Mouse (Mus musculus): ENCODE measurements around the gene Fat4.

Fat4 gene

DNA sequence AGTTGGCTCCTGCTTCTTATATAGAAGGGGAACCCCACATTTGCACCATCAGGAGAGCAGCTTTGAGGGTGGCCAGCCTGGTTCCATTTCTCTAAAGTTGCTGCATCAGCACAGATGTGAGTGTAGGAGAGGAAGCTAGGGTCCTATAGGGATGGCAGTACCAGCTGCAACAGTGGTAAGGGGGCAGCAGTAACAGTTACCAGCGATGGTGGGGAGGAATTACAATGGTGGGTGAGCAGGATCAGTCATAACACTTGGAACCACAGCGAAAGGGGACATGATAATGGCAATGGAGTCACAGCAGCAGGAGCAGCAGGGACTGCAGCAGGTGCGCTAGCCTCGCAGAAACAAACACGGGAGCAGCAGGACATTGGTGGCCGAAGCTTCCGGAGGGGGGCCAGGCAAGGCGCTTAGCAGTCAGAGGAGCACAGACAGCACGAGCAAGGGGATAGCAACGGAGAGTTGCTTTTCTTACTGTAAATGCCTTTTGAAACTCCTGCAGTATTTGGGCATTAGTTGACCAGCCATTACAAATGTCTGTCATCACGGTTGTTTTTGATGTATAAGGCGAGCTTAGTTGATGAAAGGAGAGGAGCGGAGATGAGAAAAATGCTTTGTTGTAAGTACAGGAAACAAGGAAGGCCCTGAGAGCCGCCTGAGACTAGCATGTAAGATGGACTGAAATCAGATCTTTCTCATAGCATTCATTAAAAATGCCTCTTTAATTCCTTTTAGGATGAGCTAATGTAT, 21.1 kb downstream of the Fat4 start:
- DNase-seq (ENCODE audit: low spot score), result no peak

DNA sequence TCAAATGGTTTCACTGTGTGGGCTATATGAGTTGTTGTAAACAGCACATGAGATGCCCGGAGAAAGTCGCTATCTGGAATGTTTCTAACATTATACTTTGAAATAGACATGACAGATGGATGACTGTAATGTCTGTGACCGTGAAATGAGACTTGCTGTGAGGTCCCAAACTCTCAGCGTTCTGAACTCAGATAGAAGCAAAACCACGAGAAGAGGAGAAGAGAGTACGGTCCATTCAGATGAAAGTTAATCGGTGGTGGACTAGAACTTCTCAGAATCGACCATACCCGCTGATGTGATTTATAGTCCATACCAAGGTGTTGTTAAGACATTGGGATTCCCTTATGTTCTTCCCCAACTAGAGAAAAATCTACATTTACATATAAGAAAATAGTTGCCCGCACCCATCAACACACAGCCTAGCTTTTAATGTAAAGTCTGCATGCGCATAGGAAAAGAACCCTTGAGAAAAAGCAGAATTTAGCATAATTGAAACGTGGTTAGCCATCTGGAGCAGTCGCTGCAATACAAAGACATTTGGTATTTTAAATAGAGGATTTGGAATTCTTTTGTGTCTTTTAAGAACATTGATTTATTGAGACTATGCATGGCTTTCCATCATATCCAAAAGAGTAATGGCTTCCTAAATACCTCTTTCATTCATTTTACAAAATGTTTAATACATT, 21.8 kb downstream of the Fat4 start:
- DNase-seq (ENCODE audit: low spot score), result no peak

DNA sequence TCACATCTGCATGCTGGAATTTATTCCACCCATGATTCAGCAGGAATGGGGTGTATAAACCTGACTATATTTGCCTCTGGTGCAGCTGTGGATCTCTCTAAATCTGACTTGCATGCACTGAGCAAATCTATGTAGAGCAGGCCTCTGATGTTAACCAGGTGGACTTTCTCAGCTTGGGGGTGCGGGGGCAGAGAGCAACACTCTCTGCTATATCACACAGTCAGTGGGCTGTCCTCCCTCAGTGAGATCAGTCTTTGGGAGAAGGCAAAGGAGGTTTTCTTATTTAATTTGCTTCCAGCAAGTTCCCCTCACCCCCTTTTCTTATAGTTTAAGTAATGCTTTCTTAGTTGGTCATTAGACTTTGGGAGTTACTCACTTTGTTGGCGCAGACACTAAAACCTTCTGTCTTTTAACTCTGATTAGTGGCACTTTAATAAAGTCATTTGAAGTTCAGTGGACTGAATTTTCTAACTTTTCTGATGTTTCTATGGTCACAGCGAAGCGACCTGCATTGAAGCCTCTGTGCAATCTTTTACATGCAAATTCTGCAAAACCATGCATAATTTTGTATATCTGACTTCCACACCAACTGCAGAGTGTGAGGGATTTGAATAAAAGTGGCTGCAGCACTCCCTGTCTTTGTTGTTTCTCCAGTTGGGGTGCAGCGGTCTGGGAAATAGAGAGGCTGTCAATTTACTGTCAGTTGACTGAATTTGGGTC, 26.2 kb downstream of the Fat4 start:
- DNase-seq (ENCODE audit: low spot score), result no peak

DNA sequence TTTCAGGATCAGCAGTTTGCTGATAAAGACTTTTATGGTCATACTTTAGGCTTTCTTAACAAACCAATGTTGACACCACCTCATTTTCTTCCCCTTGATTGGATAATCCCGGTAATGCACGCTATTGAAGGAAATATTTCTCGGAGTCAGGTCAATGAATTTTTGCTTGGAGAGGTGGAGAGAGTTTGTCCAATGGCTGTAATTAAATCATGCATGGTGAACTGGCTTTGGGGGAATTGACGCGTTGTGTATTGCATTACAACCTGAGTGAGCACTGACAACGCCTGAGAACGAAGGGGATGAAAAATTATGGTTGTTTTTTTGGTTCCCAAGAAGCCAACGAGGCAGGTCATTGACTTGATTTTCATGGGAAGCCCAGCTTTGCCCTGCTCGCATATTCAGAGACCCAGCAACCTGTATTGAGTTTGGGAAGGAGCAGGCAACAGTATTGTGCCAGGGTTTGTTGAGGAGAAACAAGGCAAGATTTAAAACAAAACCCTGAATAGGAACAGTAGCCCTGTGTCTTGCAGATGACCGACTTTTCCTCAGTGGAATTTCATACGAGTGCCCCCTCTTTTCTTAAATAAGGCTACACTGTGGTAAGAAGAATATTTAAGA, 26.9 kb downstream of the Fat4 start:
- DNase-seq (ENCODE audit: low spot score), result no peak

DNA sequence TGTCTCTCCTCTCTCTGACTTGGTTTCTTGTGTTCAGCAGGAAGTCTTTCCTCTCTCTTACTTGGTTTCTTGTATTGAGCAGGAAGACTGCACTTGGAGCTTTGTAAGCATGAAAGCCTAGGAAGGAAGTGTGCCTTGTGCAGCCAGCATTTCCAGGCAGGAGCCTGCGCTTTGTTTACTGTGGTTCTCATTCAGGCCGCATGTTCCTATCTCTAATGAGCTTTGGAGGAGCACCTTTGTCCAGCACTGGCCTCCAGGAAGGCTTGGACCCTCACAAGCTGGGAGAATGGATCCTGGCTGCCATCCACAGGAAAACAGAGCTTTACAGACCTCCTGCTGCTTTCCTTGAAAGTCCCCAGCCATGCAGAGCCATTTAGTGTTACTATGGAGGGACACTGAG, 32.2 kb downstream of the Fat4 start:
- DNase-seq (ENCODE audit: low spot score), result no peak

DNA sequence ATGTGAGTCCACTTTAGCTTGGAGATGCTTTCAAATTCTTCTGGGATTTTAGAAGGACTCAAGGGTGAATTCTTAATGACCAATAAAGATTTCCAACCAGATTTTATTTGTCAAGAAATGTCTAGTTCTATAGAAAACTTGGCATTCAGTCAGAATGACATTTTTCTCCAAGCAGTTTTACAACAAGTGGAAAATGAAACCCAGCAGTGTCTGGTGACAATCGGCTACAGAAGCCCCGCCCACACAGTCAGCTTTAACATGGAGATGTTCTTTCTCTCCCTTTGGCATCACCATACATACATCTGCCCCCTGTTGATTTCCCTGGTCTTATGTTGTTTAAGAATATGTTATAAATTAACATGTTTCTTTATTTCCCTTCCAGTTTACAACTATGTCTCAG, 34.3 kb downstream of the Fat4 start:
- no peak for DNase-seq (ENCODE audit: low spot score)

DNA sequence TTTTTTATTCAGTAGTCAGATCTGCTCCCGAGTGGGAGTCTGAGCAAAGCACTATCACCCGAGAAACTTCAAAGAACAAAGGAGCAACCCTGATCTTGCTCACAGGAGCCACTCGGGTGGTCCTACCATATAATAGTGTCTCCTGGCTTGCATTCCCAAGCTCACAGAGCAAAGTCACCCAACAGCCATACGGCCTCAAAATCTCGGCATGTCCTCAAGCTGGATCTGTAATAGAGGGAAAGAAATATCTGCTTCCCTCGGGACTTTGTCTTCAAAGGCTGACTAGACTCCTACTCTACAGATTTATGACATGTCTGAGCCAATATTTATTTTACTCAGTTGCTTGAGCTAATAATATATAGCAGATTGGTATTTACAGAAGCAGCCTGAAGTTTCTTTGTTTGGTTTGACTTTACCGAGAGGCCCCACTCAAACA, 36.5 kb downstream of the Fat4 start:
- DNase-seq (ENCODE audit: low spot score), result no peak

DNA sequence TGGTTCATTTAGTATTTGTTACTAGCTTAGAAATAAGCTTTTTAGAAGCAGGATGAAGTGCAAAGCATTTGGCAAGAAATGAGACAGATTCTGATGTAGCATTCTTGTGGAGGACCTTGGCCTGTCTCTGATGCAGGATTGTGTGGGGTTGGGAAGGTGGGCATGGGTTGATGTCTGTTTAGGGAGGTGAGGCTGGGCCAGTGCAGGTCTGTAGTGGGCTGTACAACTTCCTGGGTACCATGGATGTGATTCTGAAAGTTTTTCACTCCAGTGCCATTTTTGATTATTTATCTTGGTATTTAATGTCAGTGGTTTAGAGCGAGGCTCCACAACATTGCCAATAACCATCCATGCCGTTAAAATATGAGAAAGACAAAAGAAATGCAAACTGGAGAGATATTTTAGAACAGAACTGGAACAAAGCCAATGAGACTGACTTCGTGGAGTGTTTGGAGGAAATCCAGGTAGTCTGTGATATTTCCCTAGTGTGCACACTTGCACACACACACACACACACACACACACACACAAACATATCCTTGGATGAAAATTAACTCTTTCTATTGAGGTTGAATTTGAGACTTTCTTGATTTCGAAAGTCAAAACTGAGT, 41.4 kb downstream of the Fat4 start:
- DNase-seq (ENCODE audit: low spot score), result no peak

DNA sequence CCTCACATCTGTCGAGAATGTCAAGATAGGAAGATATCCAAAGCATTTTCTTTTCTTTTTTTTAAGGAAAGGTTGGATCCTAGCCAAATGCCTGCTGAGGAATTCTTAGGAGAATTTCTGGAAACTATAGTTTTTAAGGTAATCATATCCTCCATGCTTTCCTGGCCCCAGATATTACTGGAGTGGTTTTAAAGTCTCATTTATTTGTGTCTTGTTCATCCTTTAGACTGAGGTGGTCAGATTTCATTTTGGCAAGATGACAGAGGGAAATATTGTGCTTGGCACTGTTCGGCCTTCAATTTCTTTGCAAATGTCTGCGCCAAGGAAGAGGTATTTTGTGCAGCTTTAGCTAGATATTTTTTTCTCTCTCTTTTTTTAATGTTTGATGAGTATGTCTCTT, 42.0 kb downstream of the Fat4 start:
- DNase-seq (ENCODE audit: low spot score), result no peak

DNA sequence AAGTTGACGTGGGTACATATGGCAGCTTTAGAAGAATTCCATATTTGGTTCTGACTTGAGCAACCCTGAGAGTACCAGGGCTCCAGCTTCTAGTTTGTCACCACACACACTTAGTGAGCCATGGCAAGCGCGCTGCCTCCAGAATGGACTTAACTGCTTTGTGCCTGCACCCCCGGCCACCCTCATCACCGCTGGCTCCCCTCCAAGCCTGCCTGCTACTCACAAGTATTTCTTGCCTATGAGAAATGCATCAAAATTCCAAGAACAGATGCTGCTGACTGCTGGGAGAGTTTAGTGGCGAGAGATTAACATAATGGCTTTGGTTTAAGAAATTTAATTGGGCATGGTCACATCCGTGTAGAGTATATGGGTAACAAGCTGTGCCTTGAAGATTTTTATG, 48.0 kb downstream of the Fat4 start:
- no peak for DNase-seq (ENCODE audit: low spot score)

DNA sequence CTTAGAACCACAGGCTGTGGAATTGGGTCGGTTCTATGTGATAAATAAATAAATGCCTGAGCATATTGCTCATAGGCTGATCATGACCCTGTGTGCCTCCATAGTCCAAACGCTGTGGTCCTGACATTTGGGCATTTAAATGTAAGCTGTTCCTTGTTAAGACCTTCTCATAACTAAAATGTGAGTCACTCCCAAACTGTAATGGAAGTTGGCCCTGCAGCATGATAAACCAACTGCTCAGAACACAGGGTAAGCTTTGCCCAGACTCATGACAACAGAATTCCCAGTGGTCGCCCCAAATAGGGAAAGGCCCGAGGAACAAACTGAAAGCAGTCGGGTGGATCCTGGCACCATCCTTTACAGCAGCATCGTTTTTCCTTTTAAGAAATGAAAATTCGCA, 49.7 kb downstream of the Fat4 start:
- DNase-seq (ENCODE audit: low spot score), result no peak

DNA sequence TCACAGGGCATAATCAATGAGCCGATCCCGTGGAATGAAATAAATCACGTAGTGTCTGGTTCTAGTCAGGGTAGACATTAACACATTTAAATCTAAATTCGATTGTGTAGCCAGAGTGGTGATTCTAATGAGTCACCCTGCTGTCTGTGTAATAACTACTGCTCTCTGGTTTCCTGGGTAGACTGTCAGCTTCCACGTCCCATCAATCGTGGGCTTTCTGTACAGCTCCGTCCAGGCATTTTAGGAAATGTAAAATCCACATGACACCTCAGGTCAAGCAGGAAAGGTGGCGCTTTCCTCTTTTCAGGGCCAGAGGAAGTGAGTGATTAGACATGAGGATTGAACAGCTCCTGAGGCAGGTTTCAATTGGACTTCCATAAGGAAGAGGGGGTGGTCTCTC, 50.4 kb downstream of the Fat4 start:
- DNase-seq (ENCODE audit: low spot score), result no peak

DNA sequence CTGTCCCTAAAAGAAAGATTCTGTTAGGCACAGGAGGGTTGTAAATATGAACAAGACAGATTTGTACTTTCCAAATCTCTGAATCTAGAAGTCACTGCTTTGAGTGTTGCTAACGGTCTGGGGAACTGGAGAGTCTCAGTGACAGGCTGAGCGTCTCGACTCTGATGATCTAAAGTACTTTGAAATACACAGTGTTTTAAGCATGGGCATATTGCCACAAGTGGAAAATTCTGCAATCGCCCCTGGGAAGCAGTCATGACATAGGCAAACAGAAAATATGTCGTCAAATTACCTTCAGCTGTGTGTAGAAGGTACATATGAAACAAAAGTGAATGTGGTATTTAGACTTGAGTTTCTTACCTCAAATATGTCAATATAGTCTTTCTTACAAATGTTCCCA, 51.4 kb downstream of the Fat4 start:
- no peak for DNase-seq (ENCODE audit: low spot score)

DNA sequence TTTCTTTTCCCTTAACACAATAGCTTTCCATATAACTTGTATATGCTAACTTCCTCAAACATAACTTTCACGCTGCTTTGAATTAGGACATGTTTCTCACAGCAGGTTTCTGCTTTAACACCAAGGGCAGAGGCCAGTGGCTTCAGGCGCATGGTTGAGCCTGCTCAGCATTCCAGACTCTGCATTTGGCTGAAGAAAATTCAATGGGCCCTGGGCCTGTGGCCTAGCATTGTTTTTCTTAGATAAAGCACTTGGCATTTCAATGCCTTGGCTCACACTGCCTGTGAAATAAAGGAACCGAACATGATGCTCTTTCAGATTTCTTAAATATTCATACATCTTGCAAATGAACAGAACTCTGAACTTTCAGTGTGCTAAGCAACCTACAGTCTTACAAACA, 52.8 kb downstream of the Fat4 start:
- DNase-seq (ENCODE audit: low spot score), result no peak

DNA sequence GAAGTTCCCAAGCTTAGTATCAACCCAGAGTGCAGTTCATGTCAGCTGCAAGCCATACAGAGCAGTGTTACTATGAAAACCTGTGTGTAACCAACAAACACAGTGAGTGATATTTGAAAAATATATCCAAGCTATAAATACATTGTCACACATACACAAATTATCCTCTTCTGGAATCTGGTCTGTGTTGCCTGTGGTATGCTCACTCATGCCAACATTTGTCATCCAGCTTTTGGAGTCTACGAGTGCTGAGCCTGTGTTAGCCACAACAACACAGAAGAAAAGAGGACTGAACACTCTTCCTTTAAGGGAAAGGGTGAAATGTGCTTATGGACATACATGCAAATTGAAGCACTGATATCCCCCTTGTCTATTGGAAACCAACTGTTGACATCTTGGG, 53.6 kb downstream of the Fat4 start:
- DNase-seq (ENCODE audit: low spot score), result no peak

DNA sequence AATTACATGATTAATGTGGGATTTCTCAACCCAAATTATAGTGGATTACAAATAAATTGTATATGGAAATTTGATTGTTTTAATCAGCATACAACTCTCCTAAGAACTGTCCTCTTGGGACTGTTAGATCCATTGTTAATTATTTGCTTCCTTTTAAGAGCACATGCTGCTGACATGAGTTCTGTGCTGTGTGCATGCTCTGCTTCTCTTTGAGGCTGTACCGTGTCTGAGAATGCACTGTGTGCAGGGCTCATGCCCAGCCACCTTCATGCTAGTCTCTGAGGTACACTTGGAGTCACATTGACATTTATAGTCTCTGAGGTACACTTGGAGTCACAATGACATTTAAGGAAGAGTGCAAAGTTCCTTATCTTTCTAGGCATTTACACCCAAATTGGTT, 58.4 kb downstream of the Fat4 start:
- DNase-seq (ENCODE audit: low spot score), result no peak

DNA sequence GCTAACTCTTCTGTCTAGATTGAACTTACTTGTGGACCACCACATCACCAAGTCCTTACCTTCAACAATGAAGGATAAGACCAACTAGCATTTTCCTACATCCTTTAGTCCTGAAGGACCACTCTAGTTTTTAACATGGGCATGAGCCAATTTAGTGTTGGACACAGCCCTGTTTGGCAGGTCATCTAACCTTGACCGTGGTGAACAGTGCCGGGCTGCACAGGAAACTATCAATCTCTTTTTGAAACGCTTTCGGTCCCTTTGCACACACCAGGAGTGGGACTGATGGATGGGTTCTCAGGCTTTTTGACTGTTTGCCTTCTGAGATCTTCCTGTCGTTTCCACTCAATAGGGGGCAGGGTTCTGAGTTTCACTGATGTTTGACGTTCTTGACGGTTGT, 61.0 kb downstream of the Fat4 start:
- DNase-seq (ENCODE audit: low spot score), result no peak

DNA sequence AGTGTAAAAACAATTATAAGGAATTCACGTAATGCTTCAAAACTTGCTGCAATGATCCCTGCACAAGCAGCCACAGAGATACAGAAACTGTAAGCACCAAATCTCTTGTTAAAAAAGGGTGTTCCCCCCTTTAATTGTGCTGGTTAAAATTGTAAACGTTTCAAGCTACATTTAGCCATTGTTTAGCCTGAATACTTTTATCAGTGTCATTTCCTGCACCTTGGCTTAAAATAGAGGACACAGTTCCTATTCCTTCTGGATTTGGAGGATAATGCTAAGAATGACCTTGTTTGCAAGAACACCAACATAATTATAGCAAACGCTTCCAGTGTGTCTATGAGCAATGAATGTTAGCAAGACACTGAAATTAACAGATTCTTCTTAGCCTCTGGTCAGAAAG, 65.9 kb downstream of the Fat4 start:
- DNase-seq (ENCODE audit: low spot score), result no peak

DNA sequence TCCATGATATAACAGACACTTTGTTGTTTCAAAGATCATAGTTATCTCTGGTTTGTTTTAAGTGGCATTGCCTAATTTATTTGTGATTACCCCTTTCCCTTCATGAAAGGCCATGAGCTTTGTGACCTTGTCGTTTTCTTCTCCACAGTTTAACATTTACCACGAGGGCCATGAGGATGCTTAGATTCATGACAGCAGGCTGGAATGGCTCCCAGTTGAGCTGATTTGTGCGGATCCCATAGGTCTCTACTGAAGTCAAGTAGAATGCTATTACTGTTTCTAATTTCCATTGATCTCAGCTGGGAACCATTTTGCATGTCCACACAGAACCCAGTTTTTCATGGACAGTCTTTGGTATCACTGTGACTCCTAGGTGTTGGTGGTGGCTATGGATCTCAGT, 67.5 kb downstream of the Fat4 start:
- DNase-seq (ENCODE audit: low spot score), result no peak

DNA sequence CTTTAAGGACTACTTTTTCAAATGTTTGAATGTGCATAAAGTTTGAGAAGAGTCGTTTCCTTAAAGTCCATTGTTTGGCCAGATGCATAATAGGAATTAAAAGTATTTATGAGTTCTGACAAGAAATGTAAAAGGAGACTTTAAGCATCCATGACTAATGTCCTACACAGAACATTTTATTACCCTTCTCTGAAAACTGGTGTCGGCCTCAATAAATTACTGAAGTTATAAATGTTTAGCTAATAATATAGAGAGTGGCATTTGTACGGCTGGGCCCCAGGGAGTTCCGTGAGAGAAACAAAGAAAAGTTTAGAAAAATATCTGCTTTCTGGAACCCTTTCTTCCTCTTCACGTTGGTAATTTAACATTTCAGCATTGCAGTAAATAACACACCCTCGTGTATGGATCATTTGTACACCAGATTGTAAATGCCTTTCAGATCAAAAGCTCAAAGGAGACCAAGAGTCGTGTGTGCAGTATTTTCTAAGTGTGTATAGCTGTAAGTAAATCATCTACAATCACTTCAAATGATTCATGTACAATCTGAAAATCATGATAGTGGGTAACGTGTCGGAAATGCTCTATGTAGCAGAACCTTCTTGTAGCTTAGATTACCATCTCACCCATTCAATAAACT, 69.4 kb downstream of the Fat4 start:
- no peak for DNase-seq (ENCODE audit: low spot score)

DNA sequence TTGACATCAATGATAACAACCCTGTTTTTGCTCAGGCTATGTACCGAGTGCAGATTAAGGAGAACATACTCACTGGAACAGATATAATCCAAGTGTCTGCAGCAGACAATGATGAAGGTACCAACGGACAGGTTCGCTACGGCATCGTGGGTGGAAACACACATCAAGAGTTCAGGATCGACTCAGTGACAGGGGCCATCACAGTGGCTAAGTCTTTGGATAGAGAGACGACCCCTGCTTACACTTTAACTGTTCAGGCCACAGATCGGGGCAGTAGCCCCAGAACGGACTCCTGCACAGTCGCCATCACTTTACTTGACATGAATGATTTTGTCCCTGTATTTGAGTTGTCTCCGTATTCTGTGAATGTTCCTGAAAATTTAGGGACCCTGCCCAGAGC, 70.4 kb downstream of the Fat4 start:
- DNase-seq (ENCODE audit: low spot score), result no peak

DNA sequence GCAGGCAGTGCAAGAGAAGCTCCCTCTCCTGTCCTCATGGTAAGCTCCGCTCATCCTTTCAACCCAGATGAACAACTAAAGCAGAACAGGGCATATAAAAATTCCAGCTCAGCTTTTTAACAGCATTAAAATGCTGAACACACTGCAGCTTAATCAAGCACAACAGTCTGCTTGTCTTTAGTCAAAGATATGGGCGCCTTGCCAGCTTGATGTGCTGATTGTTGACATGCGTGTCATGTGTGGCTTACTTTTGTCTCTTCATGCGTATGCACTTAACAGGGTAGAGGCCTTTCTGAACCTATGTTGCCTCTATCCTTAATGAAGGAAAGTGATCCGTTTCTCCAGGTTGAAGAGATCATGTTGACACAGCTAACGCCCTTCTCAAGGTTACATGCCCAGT, 75.6 kb downstream of the Fat4 start:
- DNase-seq (ENCODE audit: low spot score), result no peak

Measured in c-Kit-positive CD71-positive TER-119-positive erythroid progenitor cells, embryonic 14.5 days (primary cell).